Mouse (Mus musculus) right cerebral cortex, postnatal 10 days (tissue): ENCODE measurements around the gene Ptpre.
"Not testable (repeated sequence)": the region's sequence is repeated elsewhere in the genome, so short reads cannot be mapped to it uniquely, and the experiment has no call there.

ENCODE experiments used
- DNase-seq, 2 experiments: peaks; one replicate each; pipeline ENCODE4 v3.0.0; 2021; ENCODE audit warnings: low spot score in 2 of 2

The Ptpre gene

DNA sequence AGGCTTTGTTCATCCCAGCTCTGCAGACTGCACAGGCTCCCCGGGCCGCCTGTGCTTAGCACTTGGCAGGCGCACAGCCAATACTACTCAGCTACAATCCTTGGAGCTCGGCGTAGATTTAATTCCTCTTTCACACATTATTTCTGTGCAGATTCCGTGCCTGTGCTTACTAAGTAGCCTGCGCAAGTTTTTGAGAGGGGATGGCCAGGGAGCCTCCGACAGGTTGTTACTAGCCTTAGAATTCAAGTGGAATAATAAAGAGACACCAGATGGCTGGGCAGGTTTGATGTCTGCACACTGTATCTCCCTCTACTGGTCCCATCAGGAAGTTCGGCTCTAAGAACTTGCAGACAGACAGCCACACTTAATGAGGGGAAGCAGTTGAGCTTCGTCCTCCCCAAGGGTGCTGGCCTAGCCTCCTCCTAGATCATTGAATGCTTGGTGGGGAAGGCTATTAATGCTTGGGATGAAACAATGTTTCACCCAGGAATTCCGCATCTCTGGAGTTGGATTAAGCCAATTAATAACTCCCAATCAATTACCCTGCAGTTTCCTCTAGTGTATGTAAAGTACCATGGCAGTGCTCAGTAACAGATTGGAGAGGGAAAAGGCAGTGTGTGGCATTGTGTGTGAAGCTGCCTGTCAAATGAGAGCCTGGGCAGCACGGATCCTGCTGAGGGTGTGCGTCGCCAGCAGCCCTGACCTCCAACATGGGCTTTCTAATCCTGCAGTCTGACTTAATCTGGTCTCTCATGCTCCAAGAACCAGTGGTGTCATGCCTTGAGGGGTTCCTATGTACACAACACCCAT, 104.6 kb downstream of the Ptpre start:
- DNase-seq, result peak; percentile 88 to 92

DNA sequence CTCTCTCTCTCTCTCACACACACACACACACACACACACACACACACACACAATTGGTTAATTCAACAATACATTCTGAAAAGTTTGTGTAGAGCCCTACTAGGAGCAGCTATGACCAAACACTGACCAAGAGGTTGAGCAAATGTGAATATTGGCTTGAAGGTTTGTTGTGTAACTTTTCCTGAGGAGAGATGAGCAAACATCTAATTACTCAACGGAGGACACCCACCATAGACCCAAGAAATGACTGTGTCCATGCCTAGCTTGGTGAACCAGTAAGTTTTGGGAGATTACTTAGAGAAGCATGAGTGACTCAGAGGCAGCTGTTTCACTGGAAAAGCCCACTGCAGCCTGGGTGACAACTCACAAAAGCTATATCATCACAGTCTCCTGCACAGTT, 107.2 kb downstream of the Ptpre start:
- no peak for DNase-seq

DNA sequence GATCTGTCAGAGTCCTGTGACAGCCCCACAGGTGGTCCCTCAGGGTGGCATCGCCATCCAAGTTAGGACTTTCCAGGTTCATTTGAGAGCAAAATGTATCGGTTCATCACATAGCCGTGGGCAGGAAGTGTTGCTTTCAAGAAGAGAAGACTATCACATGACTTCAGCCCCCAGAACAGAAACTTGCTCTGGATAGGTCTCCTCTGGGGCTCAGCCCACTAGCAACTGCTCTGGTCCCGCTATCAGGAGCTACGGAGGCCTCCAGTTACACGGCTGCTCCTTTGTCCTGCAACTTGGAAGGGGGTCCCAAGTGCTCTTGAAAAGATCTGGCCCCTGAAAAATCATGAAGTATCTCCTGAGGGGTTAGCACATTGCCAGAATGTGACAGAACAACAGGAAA, 109.7 kb downstream of the Ptpre start:
- DNase-seq, result no peak

DNA sequence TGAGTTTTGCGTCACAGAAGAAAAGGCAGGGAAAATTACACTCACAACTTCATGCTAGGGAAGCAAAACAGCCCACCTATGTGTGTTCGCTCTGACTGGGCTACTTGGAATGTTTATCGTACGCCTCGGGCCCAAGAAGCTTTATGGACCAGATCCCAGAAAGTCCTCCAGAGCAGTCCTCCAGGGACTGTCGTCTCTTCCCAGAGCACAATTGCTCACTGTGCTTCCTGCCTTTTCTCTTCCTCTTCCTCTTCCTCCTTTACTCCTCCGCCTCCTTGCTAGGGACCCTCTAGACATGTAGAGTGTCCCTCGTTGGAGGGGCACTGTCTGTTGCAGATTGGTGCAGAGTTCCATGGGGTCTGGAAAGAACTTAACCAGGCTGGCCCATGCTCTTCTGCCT, 111.5 kb downstream of the Ptpre start:
- DNase-seq, result no peak

DNA sequence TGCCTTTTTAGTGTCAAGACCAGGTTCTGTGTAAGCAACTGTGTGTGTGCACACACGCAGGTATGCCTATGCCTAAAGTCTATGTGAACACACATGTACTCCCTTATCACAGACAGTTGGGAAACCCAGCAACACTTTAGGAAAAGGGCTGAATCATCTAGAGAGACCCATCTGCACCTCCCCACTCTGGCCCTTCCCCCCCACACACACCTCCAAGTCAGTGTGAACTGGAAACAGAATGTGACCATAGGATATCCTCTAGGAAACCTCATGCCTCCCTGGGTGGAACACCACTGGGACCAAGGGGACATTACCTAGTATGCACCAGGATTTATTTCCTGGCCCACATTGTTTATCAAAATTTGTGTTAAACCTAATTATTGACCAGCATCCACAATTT, 112.0 kb downstream of the Ptpre start:
- DNase-seq, result no peak

DNA sequence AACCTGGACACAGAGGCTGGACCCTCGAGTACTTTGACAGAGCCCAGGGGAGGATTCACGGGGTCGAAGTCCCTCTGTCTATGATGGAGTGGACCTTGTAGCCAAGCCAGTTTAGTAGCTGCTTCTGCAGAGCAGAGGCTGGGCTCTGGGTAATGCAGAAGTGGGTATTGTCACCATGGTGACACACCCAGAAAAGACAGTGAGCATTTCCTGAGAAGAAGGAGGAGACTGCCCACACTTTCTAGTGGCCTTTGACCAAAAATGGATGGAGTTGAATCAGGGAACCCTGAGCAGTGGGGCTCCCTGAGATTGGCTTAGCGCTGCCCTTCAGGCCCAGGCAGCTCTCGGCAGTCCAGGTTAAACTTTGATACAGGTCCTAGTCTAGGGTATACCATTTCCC, 112.8 kb downstream of the Ptpre start:
- DNase-seq, result no peak

DNA sequence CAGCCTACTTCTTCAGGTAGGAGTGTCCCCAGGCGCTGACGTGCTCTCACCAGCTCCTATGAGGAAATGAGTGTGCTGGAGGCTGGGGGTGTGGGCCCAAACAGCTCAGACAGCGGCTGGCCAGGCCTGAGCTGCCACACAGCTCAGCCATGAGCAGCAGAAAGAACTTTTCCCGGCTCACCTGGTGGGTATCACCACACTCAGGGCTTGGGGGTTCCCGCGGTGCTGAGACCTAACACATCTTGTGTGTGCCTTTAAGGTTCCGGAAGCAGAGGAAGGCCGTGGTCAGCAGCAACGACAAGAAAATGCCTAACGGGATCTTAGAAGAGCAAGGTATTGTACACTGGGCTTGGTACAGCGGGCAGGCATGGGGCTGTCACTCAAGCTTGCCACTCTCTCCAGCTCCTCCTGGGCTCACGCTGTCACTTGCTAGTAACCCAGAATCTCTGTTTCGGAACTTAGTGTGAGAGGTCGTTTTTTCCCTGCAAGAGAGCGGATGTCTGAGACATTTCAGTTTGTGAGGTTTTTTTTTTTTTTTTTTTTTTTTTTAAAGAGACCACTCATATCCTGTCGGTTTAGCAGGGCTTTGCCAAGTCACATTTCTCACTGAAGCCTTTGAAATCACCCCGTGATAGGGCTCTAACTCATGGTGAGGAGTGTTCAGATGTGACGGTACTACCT, 114.7 kb downstream of the Ptpre start:
- no peak for DNase-seq

DNA sequence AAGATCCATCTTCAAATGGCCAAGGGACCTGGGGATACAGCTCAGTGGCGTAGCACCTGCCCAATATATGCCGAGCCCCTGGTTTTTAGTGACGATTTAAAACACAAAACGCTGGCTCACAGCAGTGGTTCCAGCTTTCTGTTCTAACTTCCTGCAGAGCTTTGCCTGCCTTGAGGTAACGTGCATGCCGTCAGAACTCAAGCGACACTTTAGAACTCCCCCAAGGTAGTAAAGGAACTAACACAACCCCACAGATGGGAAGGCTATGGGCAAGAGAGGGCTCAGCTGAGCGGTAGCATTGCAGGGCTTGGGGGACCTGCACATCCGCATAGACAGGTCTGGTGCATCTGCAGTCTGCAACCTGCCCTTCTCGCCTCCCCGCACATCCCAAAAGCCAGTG, 115.5 kb downstream of the Ptpre start:
- no peak for DNase-seq

DNA sequence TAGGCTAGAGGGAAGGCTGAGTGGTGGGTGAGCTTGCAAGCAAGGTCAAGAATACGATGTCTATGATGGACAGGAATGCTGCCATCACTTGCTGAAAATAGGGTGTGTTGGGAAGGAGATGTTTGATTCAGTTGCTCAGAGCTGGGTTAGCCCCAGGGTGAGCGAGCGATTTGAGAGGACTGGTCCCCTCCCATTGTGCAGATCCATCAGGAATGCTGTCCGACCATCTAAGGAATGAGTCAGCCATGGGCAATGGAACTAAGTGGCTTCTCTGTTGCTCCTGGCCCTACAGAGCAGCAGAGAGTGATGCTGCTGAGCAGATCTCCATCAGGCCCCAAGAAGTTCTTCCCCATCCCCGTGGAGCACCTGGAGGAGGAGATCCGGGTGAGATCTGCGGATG, 116.3 kb downstream of the Ptpre start:
- DNase-seq, result no peak

DNA sequence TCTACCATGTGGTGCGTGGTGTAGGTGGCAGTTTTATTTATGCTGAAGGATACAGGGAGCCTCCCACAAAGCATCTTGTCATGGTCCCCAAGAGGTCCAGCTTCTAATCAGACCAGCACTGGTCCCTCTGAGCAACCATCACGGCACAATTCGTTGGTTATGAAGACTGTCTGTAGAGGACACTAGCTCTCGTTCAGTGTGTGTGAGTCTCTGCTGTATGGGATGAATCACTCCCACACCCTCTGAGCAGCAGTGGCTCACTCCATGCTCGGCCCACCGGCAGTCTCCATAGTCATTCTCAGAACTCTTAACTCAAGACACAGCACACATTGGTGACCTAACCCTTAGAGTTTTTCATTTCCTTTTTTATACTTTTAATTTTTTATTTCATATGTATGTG, 117.0 kb downstream of the Ptpre start:
- no peak for DNase-seq

DNA sequence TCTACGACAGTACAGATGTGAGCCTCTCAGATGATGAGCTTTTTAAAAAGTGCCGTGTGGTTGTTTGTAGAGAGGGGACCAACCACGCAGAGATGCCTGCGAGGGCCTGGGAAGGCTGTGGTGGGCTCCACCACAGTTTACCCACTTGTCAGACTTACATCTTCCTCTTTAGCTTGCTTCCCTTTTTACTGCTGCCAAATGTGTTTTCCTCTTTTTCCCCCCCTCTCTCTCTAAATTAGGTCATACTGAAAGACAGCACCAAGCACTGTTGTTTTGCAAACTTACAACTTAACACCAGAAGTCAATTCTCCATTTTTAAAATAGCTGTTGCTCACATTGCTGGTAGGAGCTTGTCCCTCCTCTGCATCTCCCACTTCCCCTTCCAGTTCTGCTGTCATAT, 117.8 kb downstream of the Ptpre start:
- no peak for DNase-seq

DNA sequence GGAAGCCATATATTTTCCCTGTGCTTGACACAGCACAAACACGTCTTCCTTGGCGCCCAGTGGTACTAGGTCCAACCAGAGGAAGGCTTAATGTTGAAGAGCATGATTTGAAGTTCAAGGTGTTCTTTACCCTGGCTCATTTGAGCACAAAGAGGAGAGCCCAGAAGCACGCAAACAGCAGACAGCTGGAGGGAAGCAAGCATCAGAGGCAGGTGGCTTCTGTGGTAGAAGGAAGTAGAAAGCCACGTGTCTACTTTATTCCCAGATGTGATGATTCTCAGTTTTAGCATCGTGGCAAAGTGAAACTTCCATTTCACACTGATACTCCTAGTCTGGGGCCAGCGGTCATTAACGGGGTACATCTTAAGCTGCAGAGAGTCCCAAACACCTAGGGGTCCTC, 120.9 kb downstream of the Ptpre start:
- DNase-seq, result no peak

DNA sequence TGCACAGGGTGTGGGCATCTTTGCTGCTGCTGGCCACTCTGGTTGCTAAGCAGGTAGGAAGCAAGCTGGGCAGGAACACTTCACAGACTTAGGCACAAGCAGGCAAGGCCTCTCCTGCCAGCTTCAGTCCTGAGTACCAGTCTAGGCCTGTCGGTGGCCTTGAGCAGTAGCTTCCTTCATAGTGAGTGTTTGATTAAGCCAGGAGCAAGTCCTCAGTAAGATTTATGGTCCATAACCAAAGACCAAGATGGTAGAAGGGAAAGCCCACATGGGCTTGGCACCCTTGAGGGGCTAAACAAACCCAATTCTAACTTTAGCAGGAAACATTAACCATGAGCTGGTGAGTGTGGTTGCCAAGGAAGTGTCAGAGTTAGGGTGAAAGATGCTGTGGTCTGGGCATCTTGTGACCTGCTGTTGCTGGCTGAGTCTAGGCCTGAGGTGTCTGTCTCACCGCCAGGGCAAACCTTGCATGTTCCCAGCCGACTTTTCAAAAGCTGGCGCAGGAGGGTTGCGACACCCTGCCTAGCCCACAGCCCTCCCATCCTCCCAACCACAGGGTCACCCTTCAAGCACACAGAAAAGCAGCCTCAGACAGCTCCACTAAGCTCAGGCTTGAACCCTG, 122.1 kb downstream of the Ptpre start:
- DNase-seq, result no peak

DNA sequence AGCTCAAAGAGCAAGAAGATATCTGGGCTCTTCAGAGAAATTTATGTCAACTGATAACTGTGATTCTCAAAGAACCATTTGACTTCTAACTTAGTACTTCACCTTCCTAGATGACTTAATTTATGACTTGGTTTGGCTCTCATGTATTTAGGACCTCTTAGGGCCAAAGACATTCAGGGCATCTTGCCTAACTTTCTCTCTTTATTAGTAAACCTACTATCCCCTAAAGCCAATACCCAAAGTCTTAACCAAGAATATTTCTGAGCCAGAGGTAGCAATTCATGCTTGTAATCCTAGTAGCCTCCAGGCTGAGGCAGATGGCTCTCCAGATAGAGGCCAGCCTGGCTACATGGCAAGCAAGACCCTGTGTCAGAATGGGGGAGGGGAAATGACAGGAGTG, 123.0 kb downstream of the Ptpre start:
- DNase-seq, result no peak

DNA sequence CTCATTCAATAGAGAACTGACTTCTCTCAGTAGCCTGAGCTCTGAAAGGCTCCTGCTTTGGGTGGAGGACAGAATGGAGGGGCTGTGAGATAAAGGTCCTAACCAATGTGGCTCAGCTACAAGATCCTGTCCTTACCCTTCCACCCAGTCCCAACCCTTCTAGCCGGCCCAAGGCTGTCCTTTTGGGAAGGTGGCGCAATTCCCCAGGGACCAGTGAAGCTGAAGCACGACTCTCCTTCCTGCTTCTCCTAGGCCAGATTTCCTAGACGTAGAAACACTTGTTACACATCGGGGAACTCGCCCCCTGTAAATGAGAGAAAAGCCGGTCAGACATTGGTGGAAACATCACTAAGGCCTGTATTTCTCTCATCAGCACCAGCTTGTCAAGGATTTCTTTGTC, 126.9 kb downstream of the Ptpre start:
- DNase-seq, result no peak

DNA sequence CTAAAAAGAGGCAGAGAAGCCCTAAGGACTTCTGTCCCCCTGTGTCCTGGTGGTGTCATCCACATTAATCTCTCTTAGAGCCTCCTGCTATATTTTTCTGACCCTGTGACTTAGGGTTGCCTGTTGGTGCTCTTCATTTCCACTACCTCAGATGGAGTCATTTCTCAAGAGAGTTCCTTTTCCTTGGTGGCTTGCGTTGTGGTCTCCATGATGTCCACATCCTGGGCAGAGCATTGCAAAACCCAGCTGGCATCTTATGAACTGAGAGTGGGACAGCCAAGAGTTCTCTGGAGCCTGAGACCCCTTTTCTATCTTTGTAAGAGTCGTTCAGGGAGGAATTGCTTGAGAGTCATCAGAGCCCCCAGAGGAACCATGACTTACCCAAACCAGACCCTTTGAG, 129.0 kb downstream of the Ptpre start:
- no peak for DNase-seq

DNA sequence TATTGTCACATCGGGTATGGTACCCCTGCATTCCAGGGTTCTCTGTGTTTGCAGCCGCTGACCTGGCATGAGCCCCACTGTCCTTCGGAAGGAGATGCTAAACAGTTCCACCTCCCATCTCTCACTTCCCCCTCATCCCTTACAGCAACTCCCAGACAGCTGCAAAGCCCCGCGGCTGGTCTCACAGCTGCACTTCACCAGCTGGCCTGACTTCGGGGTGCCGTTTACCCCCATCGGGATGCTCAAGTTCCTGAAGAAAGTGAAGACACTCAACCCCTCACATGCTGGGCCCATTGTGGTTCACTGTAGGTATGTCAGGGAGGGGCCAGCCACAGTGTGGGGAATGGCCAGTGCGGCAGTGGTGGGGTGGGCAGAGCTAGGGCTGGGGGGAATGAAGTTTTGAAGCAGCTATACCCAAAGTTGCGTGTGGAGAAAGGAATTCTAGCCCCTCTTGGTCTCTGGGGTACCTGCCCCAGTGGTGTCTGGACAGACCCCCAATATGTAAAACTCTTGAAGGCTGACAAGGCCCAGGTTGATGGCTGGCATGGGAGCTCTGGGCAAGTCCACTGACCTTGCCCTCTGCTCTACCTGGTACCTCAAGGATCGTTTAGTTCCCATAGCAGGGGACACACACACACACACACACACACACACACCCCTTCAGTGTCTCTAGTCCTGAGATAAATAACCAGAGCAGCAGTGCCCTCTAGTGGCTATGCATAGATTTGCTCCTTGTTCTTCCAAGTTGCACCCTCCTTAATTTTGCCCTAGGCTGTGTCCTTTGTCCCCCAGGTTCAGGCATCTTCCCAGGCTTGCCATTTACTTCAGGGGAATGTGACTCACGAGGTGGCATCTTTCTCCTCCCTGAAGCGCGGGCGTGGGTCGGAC, 131.8 kb downstream of the Ptpre start:
- DNase-seq, result peak; percentile 74 to 83

DNA sequence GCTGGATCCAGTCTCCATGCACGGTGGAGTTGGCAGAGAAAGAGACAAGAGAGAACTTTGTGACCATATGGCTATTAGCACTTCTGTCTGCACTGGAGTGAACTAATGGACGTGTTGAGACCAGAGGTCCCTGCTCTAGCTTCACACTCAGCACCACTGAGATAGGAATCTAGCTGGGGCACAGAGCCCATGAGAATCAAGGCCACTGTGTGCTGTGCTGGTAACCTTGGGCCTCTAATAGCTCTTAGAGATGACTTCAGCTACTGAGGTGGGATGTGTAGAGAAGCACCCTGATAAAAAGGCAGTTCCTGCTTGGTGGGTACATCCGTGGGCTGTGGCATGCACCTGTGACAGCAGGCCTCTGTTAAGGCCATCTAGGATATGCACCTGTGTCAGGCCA, 136.3 kb downstream of the Ptpre start:
- no peak for DNase-seq

DNA sequence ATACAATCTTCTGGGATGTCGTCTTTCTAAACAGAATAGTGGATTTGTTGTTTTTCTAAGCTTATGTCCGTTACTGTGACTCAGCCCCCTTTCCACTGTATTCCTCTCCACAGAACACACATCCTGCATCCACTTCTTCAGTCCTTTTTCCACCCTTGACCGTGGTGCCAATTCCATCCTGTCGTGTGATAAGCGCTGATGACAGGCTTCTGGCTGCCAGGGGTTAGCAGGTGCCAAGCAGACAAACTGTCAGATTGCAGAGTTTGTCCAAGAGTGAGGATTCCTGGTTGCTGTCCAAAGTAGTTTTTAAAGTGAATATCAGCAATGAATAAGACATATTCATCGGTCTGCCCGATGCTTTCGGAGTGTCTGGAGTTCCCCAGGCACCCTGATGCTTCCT, 139.4 kb downstream of the Ptpre start:
- DNase-seq, result no peak

DNA sequence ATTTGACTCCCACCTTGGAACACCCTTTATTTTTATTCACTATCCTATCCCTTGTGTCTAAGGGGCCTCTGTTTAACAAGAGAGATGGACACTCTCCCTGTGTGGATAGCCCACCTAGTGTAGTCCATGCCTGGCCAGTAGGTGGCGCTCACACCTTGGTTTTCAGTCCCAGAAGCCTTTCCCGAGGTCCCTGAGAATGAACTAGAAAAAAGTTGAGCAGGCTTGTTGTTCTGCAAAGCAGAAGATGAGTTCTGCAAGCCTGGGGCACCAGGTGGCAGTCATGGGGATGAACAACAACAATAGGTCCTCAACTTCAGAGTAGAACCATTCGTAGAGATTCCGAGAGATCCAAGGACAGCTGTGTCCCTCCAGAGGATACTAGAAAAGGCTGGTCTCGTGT, 143.1 kb downstream of the Ptpre start:
- peak; percentile 41 to 73 for DNase-seq

DNA sequence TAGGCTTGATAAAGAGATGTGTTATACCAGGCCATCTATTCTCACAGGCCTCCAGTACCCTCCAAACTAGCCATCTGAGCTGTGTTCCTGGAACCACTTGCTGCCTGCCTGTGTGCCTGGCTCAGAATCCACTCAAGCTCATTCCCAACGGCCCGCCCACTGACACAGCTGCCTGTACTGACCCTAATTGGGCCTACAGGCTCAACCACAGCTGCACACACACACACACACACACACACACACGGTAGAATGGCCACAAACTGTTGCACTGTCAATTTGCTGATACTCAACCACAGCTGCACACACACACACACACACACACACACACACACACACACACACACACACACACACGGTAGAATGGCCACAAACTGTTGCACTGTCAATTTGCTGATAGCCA, 146.8 kb downstream of the Ptpre start:
- not testable (repeated sequence) for DNase-seq

DNA sequence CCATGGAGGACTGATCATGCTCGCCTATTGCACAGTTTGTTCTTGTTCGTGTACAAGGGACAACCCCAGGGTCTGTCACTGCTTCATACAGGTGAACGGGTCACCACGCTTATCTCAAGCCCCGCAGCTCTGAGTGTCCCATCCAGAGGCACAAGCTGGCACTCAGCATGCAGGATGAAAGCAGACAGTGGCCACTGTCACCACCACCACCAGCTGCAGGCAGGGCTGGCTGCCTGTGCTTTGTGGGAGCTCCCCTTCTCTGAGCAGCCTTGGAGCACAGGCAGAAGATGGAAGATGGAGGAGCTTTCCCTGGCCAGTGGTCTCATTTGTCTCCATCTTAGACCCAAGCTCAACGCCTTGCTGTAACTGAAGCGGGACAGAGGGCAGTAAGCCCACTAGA, 147.7 kb downstream of the Ptpre start:
- DNase-seq, result no peak
